Mouse (Mus musculus): ENCODE measurements around the gene Fap. TPM values are rescaled to one million over a fixed set of nuclear protein-coding genes. Genes with fewer than 3 reads are reported as not detected.

The Fap gene
- polyA plus RNA-seq, 1 experiment from 2014 or later: 1.7 TPM

GRCm38 (mm10) chr2:62589333-62589732 is 15.5 kb upstream of the Fap start:
- no peak for ATAC-seq (ENCODE audit: low FRiP score)
- DNase-seq (ENCODE audit: low spot score): no peak
- H3K4me2 ChIP-seq (replicated peaks): no peak overlapping the region
- no peaks in the 10 kb centered on the region for H3K27me3 ChIP-seq (ENCODE audit: control insufficient read depth, insufficient read depth, low read length)
- no peak overlapping the region for H3K9ac ChIP-seq
- no peak overlapping the region for H3K4me3 ChIP-seq (replicated peaks; ENCODE audit: low read length)
- WGBS: 90% methylated on average over 4 of the region's 4 CpGs
- H3K4me1 ChIP-seq (replicated peaks; ENCODE audit: control insufficient read depth, insufficient read depth, low read length): no peaks in the 10 kb centered on the region
- H3K9me3 ChIP-seq (ENCODE audit: control insufficient read depth, low read length): no peaks in the 10 kb centered on the region
- no peaks in the 10 kb centered on the region for H3K36me3 ChIP-seq (replicated peaks; ENCODE audit: control insufficient read depth, insufficient read depth)
- H3K27ac ChIP-seq: no peak overlapping the region

- ATAC-seq (ENCODE audit: low FRiP score) (no peak), DNase-seq (ENCODE audit: low spot score) (no peak)
- Histone ChIP-seq H3K36me3 (replicated peaks; ENCODE audit: control insufficient read depth, insufficient read depth) (no peaks in the 10 kb centered on the region), H3K4me3 (replicated peaks; ENCODE audit: low read length) (no peak overlapping the region), H3K4me2 (replicated peaks) (no peak overlapping the region), H3K27ac (no peak overlapping the region), H3K27me3 (ENCODE audit: control insufficient read depth, insufficient read depth, low read length) (no peaks in the 10 kb centered on the region), H3K4me1 (replicated peaks; ENCODE audit: control insufficient read depth, insufficient read depth, low read length) (no peaks in the 10 kb centered on the region), H3K9ac (no peak overlapping the region), H3K9me3 (ENCODE audit: control insufficient read depth, low read length) (no peaks in the 10 kb centered on the region)
- 94% methylated on average over 5 of the region's 5 CpGs for WGBS
Observed at GRCm38 (mm10) chr2:62585769-62586168, 11.9 kb upstream of the Fap start.

GRCm38 (mm10) chr2:62574962-62575361 is 1.1 kb upstream of the Fap start:
- Histone ChIP-seq H3K27ac (no peak overlapping the region), H3K4me1 (replicated peaks; ENCODE audit: control insufficient read depth, insufficient read depth, low read length) (no peaks in the 10 kb centered on the region), H3K9ac (no peak overlapping the region), H3K27me3 (ENCODE audit: control insufficient read depth, insufficient read depth, low read length) (no peaks in the 10 kb centered on the region), H3K4me3 (replicated peaks; ENCODE audit: low read length) (no peak overlapping the region), H3K4me2 (replicated peaks) (no peak overlapping the region), H3K36me3 (replicated peaks; ENCODE audit: control insufficient read depth, insufficient read depth) (no peaks in the 10 kb centered on the region), H3K9me3 (ENCODE audit: control insufficient read depth, low read length) (no peaks in the 10 kb centered on the region)
- ATAC-seq (ENCODE audit: low FRiP score) (no peak), DNase-seq (ENCODE audit: low spot score) (no peak)
- 82% methylated on average over 3 of the region's 3 CpGs for WGBS

GRCm38 (mm10) chr2:62574250-62574649 is 375 bp upstream of the Fap start:
- Histone ChIP-seq H3K36me3 (replicated peaks; ENCODE audit: control insufficient read depth, insufficient read depth) (no peaks in the 10 kb centered on the region), H3K9me3 (ENCODE audit: control insufficient read depth, low read length) (no peaks in the 10 kb centered on the region), H3K4me1 (replicated peaks; ENCODE audit: control insufficient read depth, insufficient read depth, low read length) (no peaks in the 10 kb centered on the region), H3K27me3 (ENCODE audit: control insufficient read depth, insufficient read depth, low read length) (no peaks in the 10 kb centered on the region), H3K4me3 (replicated peaks; ENCODE audit: low read length) (no peak overlapping the region), H3K9ac (no peak overlapping the region), H3K4me2 (replicated peaks) (no peak overlapping the region), H3K27ac (no peak overlapping the region)
- ATAC-seq (ENCODE audit: low FRiP score) (no peak), DNase-seq (ENCODE audit: low spot score) (no peak)
- 86% methylated on average over 7 of the region's 7 CpGs for WGBS

- WGBS: 82% methylated on average over 10 of the region's 10 CpGs
- Histone ChIP-seq H3K27me3 (ENCODE audit: control insufficient read depth, insufficient read depth, low read length) (no peaks in the 10 kb centered on the region), H3K4me1 (replicated peaks; ENCODE audit: control insufficient read depth, insufficient read depth, low read length) (no peaks in the 10 kb centered on the region), H3K27ac (no peak overlapping the region), H3K9me3 (ENCODE audit: control insufficient read depth, low read length) (no peaks in the 10 kb centered on the region), H3K36me3 (replicated peaks; ENCODE audit: control insufficient read depth, insufficient read depth) (no peaks in the 10 kb centered on the region), H3K4me3 (replicated peaks; ENCODE audit: low read length) (no peak overlapping the region), H3K9ac (no peak overlapping the region), H3K4me2 (replicated peaks) (no peak overlapping the region)
- DNase-seq (ENCODE audit: low spot score): no peak
- ATAC-seq (ENCODE audit: low FRiP score): no peak
Observed at GRCm38 (mm10) chr2:62573099-62573752, 649 bp downstream of the Fap start.

GRCm38 (mm10) chr2:62564687-62565086 is 9.2 kb downstream of the Fap start:
- no peaks in the 10 kb centered on the region for H3K27me3 ChIP-seq (ENCODE audit: control insufficient read depth, insufficient read depth, low read length)
- 98% methylated on average over 1 of the region's 1 CpGs for WGBS
- ATAC-seq (ENCODE audit: low FRiP score): no peak

GRCm38 (mm10) chr2:62562661-62563485 is 11.0 kb downstream of the Fap start:
- Histone ChIP-seq H3K27me3 (ENCODE audit: control insufficient read depth, insufficient read depth, low read length) (no peaks in the 10 kb centered on the region), H3K4me3 (replicated peaks; ENCODE audit: low read length) (no peak overlapping the region), H3K36me3 (replicated peaks; ENCODE audit: control insufficient read depth, insufficient read depth) (no peaks in the 10 kb centered on the region), H3K4me2 (replicated peaks) (no peak overlapping the region), H3K27ac (no peak overlapping the region), H3K4me1 (replicated peaks; ENCODE audit: control insufficient read depth, insufficient read depth, low read length) (no peaks in the 10 kb centered on the region), H3K9me3 (ENCODE audit: control insufficient read depth, low read length) (no peaks in the 10 kb centered on the region), H3K9ac (no peak overlapping the region)
- ATAC-seq (ENCODE audit: low FRiP score): no peak
- 72% methylated on average over 5 of the region's 5 CpGs for WGBS
- no peak for DNase-seq (ENCODE audit: low spot score)

More at GRCm38 (mm10) chr2:62564687-62565086, 9.2 kb downstream of the Fap start:
- Histone ChIP-seq H3K9ac (no peak overlapping the region), H3K4me2 (replicated peaks) (no peak overlapping the region), H3K4me1 (replicated peaks; ENCODE audit: control insufficient read depth, insufficient read depth, low read length) (no peaks in the 10 kb centered on the region), H3K4me3 (replicated peaks; ENCODE audit: low read length) (no peak overlapping the region), H3K27ac (no peak overlapping the region), H3K9me3 (ENCODE audit: control insufficient read depth, low read length) (no peaks in the 10 kb centered on the region), H3K36me3 (replicated peaks; ENCODE audit: control insufficient read depth, insufficient read depth) (no peaks in the 10 kb centered on the region)
- no peak for DNase-seq (ENCODE audit: low spot score)

- no peaks in the 10 kb centered on the region for H3K27me3 ChIP-seq (ENCODE audit: control insufficient read depth, insufficient read depth, low read length)
- H3K9ac ChIP-seq: no peak overlapping the region
- H3K4me3 ChIP-seq (replicated peaks; ENCODE audit: low read length): no peak overlapping the region
- H3K4me2 ChIP-seq (replicated peaks): no peak overlapping the region
- DNase-seq (ENCODE audit: low spot score) (no peak), ATAC-seq (ENCODE audit: low FRiP score) (no peak)
- WGBS: 80% methylated on average over 2 of the region's 2 CpGs
- no peaks in the 10 kb centered on the region for H3K36me3 ChIP-seq (replicated peaks; ENCODE audit: control insufficient read depth, insufficient read depth)
- H3K4me1 ChIP-seq (replicated peaks; ENCODE audit: control insufficient read depth, insufficient read depth, low read length): no peaks in the 10 kb centered on the region
- no peak overlapping the region for H3K27ac ChIP-seq
- no peaks in the 10 kb centered on the region for H3K9me3 ChIP-seq (ENCODE audit: control insufficient read depth, low read length)
Observed at GRCm38 (mm10) chr2:62557417-62557816, 16.5 kb downstream of the Fap start.

GRCm38 (mm10) chr2:62556349-62556748 is 17.5 kb downstream of the Fap start:
- ATAC-seq (ENCODE audit: low FRiP score) (no peak), DNase-seq (ENCODE audit: low spot score) (no peak)
- Histone ChIP-seq H3K27me3 (ENCODE audit: control insufficient read depth, insufficient read depth, low read length) (no peaks in the 10 kb centered on the region), H3K9me3 (ENCODE audit: control insufficient read depth, low read length) (no peaks in the 10 kb centered on the region), H3K27ac (no peak overlapping the region), H3K4me2 (replicated peaks) (no peak overlapping the region), H3K4me3 (replicated peaks; ENCODE audit: low read length) (no peak overlapping the region), H3K36me3 (replicated peaks; ENCODE audit: control insufficient read depth, insufficient read depth) (no peaks in the 10 kb centered on the region), H3K9ac (no peak overlapping the region), H3K4me1 (replicated peaks; ENCODE audit: control insufficient read depth, insufficient read depth, low read length) (no peaks in the 10 kb centered on the region)
- WGBS: 94% methylated on average over 9 of the region's 9 CpGs

Data from hindbrain, embryonic 14.5 days (tissue).